Mouse (Mus musculus) erythroblast, embryonic 14.5 days (primary cell): Measurements from ENCODE around the gene Cnksr3.

Experiments used
- GATA1 ChIP-seq: IDR thresholded peaks from 2 replicates; pipeline ENCODE4 v1.6.1; 2012; ENCODE audit warnings: low read length, inconsistent platforms, mixed read lengths
- TAL1 ChIP-seq: IDR thresholded peaks from 3 replicates; pipeline ENCODE4 v1.6.1; 2012; ENCODE audit warnings: low read length, inconsistent platforms, mixed read lengths

GRCm38 (mm10) chr10:7142287-7142686 is 69.8 kb downstream of the Cnksr3 start:
- TF ChIP-seq GATA1, result no peak
- no peak for TF ChIP-seq TAL1
